Mouse (Mus musculus): Measurements from ENCODE around the gene Sys1.
A peak's percentile ranks its signal among the peaks of the same experiment; 100 is the strongest.

GRCm38 (mm10) chr2:164443051-164443437, 13.7 kb upstream of the Sys1 start:
- TF ChIP-seq POLR2A (IDR thresholded peaks at IDR 0.05; ENCODE audit: low read depth, low read length) = peak; percentile 70
- no peak for TF ChIP-seq CTCF (IDR thresholded peaks at IDR 0.05; ENCODE audit: extremely low read depth, insufficient read depth, insufficient read length, insufficient replicate concordance)

Measured in spleen, adult 2 months (tissue).